Mouse (Mus musculus) forebrain, embryonic 16.5 days (tissue): ENCODE measurements around the gene Bik. TPM values are rescaled to one million over a fixed set of nuclear protein-coding genes. Genes with fewer than 3 reads are reported as not detected.

Source experiments
- ATAC-seq: fragments of 200-750 bp; cut with Nextera tagmentation; 2 replicates; pipeline ENCODE4 v1.8.0; 2017; ENCODE audit warnings: mild to moderate bottlenecking, moderate library complexity
- H3K27ac ChIP-seq: fragments of 300-500 bp; sonication (generic); 2 replicates; pipeline ENCODE4 v1.5.1; 2014; ENCODE audit warnings: low read length, control low read depth
- H3K27me3 ChIP-seq: fragments of 300-500 bp; sonication (generic); replicated peaks from 2 replicates; pipeline ENCODE4 v1.6.1; 2014; ENCODE audit warnings: low read length; ENCODE audit not compliant: control insufficient read depth, insufficient read depth
- H3K36me3 ChIP-seq: fragments of 300-500 bp; sonication (generic); 2 replicates; pipeline ENCODE4 v1.6.1; 2014; ENCODE audit not compliant: control insufficient read depth, insufficient read depth
- H3K4me1 ChIP-seq: fragments of 300-500 bp; sonication (generic); replicated peaks from 2 replicates; pipeline ENCODE4 v1.6.1; 2014; ENCODE audit warnings: low read length; ENCODE audit not compliant: control insufficient read depth, insufficient read depth
- H3K4me2 ChIP-seq: fragments of 300-500 bp; sonication (generic); 2 replicates; pipeline ENCODE4 v1.6.1; 2014; ENCODE audit warnings: mild to moderate bottlenecking, low read length, control low read depth
- H3K4me3 ChIP-seq: fragments of 300-500 bp; sonication (generic); replicated peaks from 2 replicates; pipeline ENCODE4 v1.5.1; 2014; ENCODE audit warnings: mild to moderate bottlenecking, low read length, control low read depth
- H3K9ac ChIP-seq: fragments of 300-500 bp; sonication (generic); replicated peaks from 2 replicates; pipeline ENCODE4 v1.6.1; 2014; ENCODE audit warnings: low read depth, low read length, control low read depth
- H3K9me3 ChIP-seq: fragments of 300-500 bp; sonication (generic); 2 replicates; pipeline ENCODE4 v1.6.1; 2016; ENCODE audit warnings: low read length; ENCODE audit not compliant: control insufficient read depth
- WGBS: fragments of 180-500 bp; shearing (Covaris S2); extraction: QIAGEN DNeasy Blood & Tissue Kit; methylation state at CpG from one replicate; pipeline ENCODE4 v1.1.7; 2014; 5-methylcytosine and 5-hydroxymethylcytosine counted together
- polyA plus RNA-seq: library from polyadenylated mRNA; unstranded; fragments of >200 nt; fragmentation: Nextera tagmentation; extraction: Ambion mirVana; gene quantifications from 2 replicates; pipeline ENCODE4 v1.2.1, GENCODE M21; 2015

Gene Bik
- polyA plus RNA-seq, 1 experiment from 2014 or later: 1.1 TPM

DNA sequence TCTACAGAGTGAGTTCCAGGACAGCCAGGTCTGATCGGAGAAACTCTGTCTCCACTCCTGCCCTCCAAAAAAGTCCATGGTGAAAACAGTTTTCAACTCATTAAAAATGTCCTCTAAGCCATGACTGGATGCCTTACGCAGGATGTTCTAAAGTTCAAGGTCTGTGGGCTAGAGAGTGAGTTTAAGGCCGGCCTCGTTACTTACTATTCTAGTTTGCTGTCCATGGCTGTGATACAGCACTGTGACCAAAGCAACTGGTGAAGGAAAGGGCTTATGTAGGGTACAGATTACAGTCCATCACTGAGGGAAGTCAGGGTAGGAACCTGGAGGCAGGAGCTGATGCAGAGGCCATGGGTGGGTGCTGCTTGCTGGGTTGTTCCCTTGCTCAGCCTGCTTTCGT lies 41.9 kb downstream of the Bik start:
- Histone ChIP-seq H3K9ac (no peak overlapping the region), H3K4me2 (no peak overlapping the region), H3K4me1 (peaks cover 10% of the 10 kb centered on the region), H3K9me3 (no peaks in the 10 kb centered on the region), H3K27me3 (peaks cover 2% of the 10 kb centered on the region; the same call in 1 of the 2 replicates), H3K27ac (no peak overlapping the region), H3K4me3 (no peak overlapping the region), H3K36me3 (no peaks in the 10 kb centered on the region)
- ATAC-seq: no peak
- WGBS: 91% methylated on average over 5 of the region's 5 CpGs

DNA sequence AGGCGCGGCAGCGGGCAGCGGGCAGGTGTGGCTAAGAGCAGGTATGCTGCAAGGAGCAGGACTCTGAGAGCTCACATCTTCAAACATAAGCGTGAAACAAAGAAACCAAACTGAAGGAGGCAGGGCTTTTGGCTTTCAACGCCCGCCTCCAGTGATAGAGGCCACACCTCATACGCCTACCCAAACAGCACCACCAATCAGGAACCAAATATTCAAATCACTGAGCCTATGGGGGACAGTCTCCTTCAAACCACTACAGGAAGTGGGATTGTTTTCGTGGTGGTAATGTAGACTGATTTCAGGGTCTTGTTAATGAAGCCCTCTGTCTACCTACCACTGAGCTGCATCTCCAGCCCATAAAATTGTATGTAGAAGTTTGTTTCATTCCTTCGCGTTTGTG lies 43.0 kb downstream of the Bik start:
- 69% methylated on average over 11 of the region's 11 CpGs for WGBS
- H3K4me3 ChIP-seq: no peak overlapping the region
- no peak overlapping the region for H3K4me2 ChIP-seq
- H3K27me3 ChIP-seq: peaks cover 2% of the 10 kb centered on the region; the same call in 1 of the 2 replicates
- no peak overlapping the region for H3K9ac ChIP-seq
- no peaks in the 10 kb centered on the region for H3K9me3 ChIP-seq
- ATAC-seq: no peak
- no peaks in the 10 kb centered on the region for H3K4me1 ChIP-seq
- no peaks in the 10 kb centered on the region for H3K36me3 ChIP-seq
- no peak overlapping the region for H3K27ac ChIP-seq

DNA sequence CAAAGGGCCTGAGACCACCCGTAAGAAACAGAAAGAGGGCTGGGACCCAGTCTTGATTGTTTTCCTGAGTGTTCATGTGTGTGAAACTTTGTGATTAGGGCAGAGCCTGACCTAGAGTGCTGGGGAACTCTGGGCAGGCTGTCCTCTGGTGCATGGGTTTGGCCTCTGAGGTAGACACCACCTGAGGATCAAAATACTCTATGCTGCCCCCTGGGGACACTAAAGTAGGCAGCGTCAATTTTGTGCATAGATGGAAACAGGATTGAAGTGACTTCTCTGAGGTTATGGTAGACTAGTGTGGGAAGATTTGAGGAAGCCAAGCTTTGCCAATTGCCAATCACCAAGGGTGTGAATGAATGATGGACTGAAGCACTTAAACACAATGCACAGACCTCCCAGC lies 44.0 kb downstream of the Bik start:
- H3K27me3 ChIP-seq: no peaks in the 10 kb centered on the region
- no peak overlapping the region for H3K4me3 ChIP-seq
- no peak overlapping the region for H3K4me2 ChIP-seq
- no peaks in the 10 kb centered on the region for H3K4me1 ChIP-seq
- 70% methylated on average over 2 of the region's 2 CpGs for WGBS
- peaks cover under 1% of the 10 kb centered on the region; the same call in 1 of the 2 replicates for H3K36me3 ChIP-seq
- ATAC-seq: no peak
- H3K9me3 ChIP-seq: no peaks in the 10 kb centered on the region
- no peak overlapping the region for H3K9ac ChIP-seq
- H3K27ac ChIP-seq: no peak overlapping the region

DNA sequence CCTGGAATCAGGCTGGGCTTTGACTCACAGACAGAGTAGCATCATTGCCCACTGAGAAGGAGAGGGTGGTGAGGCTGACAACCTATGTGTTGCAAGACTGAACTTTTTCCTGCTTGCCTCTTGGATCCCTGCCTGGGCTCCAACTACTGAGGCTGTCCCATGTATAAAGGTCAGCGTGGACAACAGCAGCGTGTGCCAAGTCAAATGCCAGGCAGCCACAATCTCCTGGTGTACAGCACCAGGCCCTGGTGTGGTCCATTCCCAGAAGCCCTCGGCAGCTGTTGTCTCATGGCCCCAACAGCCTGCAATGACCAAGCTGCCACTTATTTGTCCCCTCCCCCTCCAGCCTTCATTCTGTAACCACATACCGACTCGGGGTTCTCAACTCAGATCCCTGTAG lies 45.0 kb downstream of the Bik start:
- no peaks in the 10 kb centered on the region for H3K9me3 ChIP-seq
- H3K27ac ChIP-seq: no peak overlapping the region
- no peak overlapping the region for H3K4me3 ChIP-seq
- no peak overlapping the region for H3K4me2 ChIP-seq
- H3K27me3 ChIP-seq: no peaks in the 10 kb centered on the region
- H3K36me3 ChIP-seq: peaks cover 6% of the 10 kb centered on the region; the same call in 1 of the 2 replicates
- H3K4me1 ChIP-seq: no peaks in the 10 kb centered on the region
- ATAC-seq: no peak
- 89% methylated on average over 5 of the region's 5 CpGs for WGBS
- no peak overlapping the region for H3K9ac ChIP-seq

DNA sequence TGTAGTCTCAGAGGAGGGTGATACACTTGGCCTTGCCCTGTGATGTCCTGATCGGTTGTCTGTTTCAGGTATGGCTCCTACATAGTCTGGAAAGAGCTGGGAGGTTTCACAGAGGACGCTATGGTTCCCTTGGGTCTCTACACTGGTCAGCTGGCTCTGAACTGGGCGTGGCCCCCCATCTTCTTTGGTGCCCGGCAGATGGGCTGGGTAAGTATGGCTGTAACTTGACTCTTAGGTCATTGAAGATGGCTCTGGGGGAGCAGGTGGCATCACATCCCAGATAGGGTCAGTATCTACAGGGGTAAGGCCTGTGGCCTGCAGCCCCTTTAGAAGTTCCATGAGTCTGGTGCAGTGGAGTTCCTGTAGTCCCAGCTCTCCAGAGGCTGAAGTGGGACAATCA lies 45.5 kb downstream of the Bik start:
- H3K36me3 ChIP-seq: peaks cover 7% of the 10 kb centered on the region; the same call in 1 of the 2 replicates
- H3K9me3 ChIP-seq: no peaks in the 10 kb centered on the region
- no peak for ATAC-seq
- H3K27me3 ChIP-seq: no peaks in the 10 kb centered on the region
- WGBS: 87% methylated on average over 4 of the region's 4 CpGs
- no peak overlapping the region for H3K9ac ChIP-seq
- H3K4me3 ChIP-seq: no peak overlapping the region
- H3K27ac ChIP-seq: no peak overlapping the region
- H3K4me2 ChIP-seq: no peak overlapping the region
- no peaks in the 10 kb centered on the region for H3K4me1 ChIP-seq

DNA sequence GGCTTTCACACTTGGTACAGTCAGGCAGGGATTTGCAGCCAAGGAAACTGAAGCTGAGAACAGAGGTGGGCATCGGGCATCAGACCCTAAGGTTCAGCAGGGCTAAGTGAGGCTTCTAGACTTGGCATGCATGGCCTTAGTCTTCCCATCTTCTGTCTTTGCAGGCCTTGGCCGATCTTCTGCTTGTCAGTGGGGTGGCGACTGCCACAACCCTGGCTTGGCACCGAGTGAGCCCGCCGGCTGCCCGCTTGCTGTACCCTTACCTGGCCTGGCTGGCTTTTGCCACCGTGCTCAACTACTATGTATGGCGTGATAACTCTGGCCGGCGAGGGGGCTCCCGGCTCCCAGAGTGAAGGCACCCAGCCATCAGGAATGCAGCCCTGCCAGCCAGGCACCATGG lies 46.9 kb downstream of the Bik start:
- H3K9ac ChIP-seq: no peak overlapping the region
- no peaks in the 10 kb centered on the region for H3K9me3 ChIP-seq
- H3K4me1 ChIP-seq: no peaks in the 10 kb centered on the region
- H3K36me3 ChIP-seq: peaks cover 12% of the 10 kb centered on the region; the same call in 1 of the 2 replicates
- no peak overlapping the region for H3K4me3 ChIP-seq
- ATAC-seq: no peak
- H3K4me2 ChIP-seq: no peak overlapping the region
- 95% methylated on average over 12 of the region's 12 CpGs for WGBS
- no peak overlapping the region for H3K27ac ChIP-seq
- H3K27me3 ChIP-seq: no peaks in the 10 kb centered on the region

DNA sequence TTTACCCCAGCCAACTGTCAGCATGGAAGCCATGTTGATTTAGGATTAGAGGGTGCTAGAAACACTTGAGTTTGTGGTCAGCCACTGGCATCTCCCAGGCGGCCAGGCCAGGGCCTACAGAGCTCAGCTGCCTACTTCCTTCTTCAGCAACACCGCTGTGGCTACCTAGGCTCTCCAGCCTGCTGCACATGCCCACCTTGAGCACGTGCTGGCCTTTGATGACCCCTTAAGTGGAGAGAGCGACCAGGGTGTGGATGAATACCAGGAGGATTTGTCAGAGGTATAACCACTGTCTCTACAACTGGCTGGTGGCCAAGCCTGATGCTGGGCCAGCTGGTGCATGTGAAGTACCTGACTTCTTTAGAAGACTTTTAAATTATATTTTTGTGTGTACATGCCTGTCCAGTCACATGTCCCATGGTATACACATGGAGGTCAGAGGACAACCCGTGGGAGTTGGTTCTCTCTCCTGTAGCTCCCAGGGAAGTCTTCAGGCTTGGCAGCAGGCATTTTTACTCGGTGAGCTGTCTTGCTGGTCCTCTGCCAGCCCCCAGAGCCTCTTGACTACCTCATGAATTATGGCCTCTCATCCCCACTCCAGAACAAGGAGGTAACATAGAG lies 48.2 kb downstream of the Bik start:
- Histone ChIP-seq H3K27ac (no peak overlapping the region), H3K4me3 (no peak overlapping the region), H3K9ac (no peak overlapping the region), H3K27me3 (no peaks in the 10 kb centered on the region), H3K36me3 (peaks cover 18% of the 10 kb centered on the region; the same call in 1 of the 2 replicates), H3K9me3 (no peaks in the 10 kb centered on the region), H3K4me1 (no peaks in the 10 kb centered on the region), H3K4me2 (no peak overlapping the region)
- no peak for ATAC-seq
- 88% methylated on average over 6 of the region's 6 CpGs for WGBS

DNA sequence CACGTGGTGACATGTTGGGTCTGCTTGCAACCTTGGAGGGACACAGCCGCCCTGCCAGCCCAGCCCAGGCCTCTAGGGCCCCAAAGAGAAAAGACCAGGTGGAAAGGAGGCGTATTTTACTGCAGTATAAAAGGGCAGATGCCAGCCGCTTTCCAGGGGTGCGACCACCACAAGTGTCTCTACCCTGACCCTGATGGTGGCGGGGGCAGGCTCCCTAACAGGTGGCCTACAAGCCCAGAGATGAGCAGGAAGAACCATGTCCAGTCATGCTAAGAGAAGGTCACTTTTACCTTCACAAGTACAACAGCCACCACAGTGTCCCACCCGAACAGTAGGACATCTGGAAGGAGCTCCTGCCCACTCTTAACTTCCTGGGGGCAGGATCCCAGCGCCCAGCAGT lies 48.9 kb downstream of the Bik start:
- Histone ChIP-seq H3K4me3 (no peak overlapping the region), H3K4me2 (no peak overlapping the region), H3K4me1 (no peaks in the 10 kb centered on the region), H3K9me3 (no peaks in the 10 kb centered on the region), H3K27ac (no peak overlapping the region), H3K36me3 (peaks cover 23% of the 10 kb centered on the region), H3K9ac (no peak overlapping the region), H3K27me3 (no peaks in the 10 kb centered on the region)
- WGBS: 95% methylated on average over 8 of the region's 8 CpGs
- no peak for ATAC-seq

DNA sequence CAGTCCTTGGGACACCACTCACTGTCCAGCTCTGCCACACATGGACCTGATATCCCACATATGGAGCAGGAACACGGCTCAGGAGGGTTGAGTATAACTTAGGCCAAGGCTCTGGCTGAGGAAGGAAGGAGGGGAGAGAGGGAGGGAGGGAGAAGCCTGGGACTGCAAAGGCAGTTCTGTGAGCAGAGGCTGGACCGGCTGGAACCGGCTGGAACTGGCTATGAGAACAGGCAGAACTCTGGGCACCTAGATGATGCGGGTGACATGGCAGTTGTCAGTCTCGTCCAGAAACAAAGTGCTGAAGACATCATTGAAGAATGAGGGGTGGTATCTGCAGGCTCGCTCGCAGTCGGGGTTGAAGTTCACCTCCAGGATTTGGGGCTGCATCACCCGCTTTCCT lies 50.0 kb downstream of the Bik start:
- WGBS: 95% methylated on average over 9 of the region's 9 CpGs
- Histone ChIP-seq H3K4me2 (no peak overlapping the region), H3K36me3 (peaks cover 29% of the 10 kb centered on the region), H3K4me3 (no peak overlapping the region), H3K9ac (no peak overlapping the region), H3K4me1 (no peaks in the 10 kb centered on the region), H3K27me3 (no peaks in the 10 kb centered on the region), H3K9me3 (no peaks in the 10 kb centered on the region), H3K27ac (no peak overlapping the region)
- no peak for ATAC-seq

DNA sequence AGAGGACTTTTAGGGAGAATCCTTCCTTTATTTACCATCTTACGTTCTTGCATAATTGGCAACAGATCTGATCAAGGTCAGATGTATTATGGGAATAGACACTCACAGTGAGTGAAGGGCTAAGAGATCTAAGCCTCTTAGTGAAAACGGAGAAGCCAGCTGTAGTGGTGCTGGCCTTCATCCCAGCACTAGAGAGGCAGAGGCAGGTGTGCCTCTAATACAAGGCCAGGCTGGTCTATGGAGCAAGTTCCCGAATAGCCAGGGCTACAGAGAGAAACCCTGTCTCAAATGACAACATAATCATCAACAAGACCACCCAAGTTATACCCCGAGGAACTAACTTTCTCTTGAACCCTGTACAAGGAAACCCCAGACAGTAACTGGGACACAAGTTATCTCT lies 56.3 kb downstream of the Bik start:
- H3K4me2 ChIP-seq: no peak overlapping the region
- H3K4me1 ChIP-seq: no peaks in the 10 kb centered on the region
- H3K27me3 ChIP-seq: no peaks in the 10 kb centered on the region
- H3K27ac ChIP-seq: no peak overlapping the region
- H3K9me3 ChIP-seq: no peaks in the 10 kb centered on the region
- peaks cover 45% of the 10 kb centered on the region for H3K36me3 ChIP-seq
- no peak for ATAC-seq
- H3K4me3 ChIP-seq: no peak overlapping the region
- 81% methylated on average over 4 of the region's 4 CpGs for WGBS
- no peak overlapping the region for H3K9ac ChIP-seq
